Mouse (Mus musculus) liver, embryonic 11.5 days (tissue): ENCODE measurements at regions not wholly inside any gene's neighbourhood (a gene's known extent, or its start where the extent isn't known, plus 50 kb on each side); places are given as distances from the start of the nearest gene placed in this dataset.
"Not testable (repeated sequence)": the region's sequence is repeated elsewhere in the genome, so short reads cannot be mapped to it uniquely, and the experiment has no call there.

Experiments used
- ATAC-seq: fragments of 200-750 bp; cut with Nextera tagmentation; replicated peaks from 2 replicates; pipeline ENCODE4 v1.8.0; 2017; ENCODE audit warnings: moderate number of reproducible peaks, mild to moderate bottlenecking, moderate TSS enrichment, moderate library complexity; ENCODE audit not compliant: low FRiP score
- DNase-seq: peaks from one replicate; pipeline ENCODE4 v3.0.0-alpha.2; 2017; ENCODE audit warnings: low spot score
- H3K27ac ChIP-seq: fragments of 300-500 bp; sonication (generic); 2 replicates; pipeline ENCODE4 v1.5.1; 2014; ENCODE audit warnings: mild to moderate bottlenecking, low read depth, low read length, control low read depth
- H3K27me3 ChIP-seq: fragments of 300-500 bp; sonication (generic); replicated peaks from 2 replicates; pipeline ENCODE4 v1.6.1; 2014; ENCODE audit warnings: low read length, mixed read lengths; ENCODE audit not compliant: control insufficient read depth, insufficient read depth
- H3K36me3 ChIP-seq: fragments of 300-500 bp; sonication (generic); 2 replicates; pipeline ENCODE4 v1.6.1; 2014; ENCODE audit warnings: mild to moderate bottlenecking, low read length, moderate library complexity, mixed read lengths; ENCODE audit not compliant: control insufficient read depth, insufficient read depth
- H3K4me1 ChIP-seq: fragments of 300-500 bp; sonication (generic); replicated peaks from 2 replicates; pipeline ENCODE4 v1.6.1; 2014; ENCODE audit warnings: low read length, mixed read lengths; ENCODE audit not compliant: control insufficient read depth, insufficient read depth
- H3K4me2 ChIP-seq: fragments of 300-500 bp; sonication (generic); 2 replicates; pipeline ENCODE4 v1.6.1; 2014; ENCODE audit warnings: mild to moderate bottlenecking, control low read depth, moderate library complexity
- H3K4me3 ChIP-seq: fragments of 300-500 bp; sonication (generic); 2 replicates; pipeline ENCODE4 v1.5.1; 2014; ENCODE audit warnings: low read depth, low read length, control low read depth
- H3K9ac ChIP-seq: fragments of 300-500 bp; sonication (generic); 2 replicates; pipeline ENCODE4 v1.6.1; 2014; ENCODE audit warnings: low read depth, low read length, control low read depth
- H3K9me3 ChIP-seq: fragments of 300-500 bp; sonication (generic); 2 replicates; pipeline ENCODE4 v1.6.1; 2016; ENCODE audit warnings: low read length, inconsistent platforms, mixed read lengths; ENCODE audit not compliant: control insufficient read depth
- WGBS: fragments of 180-500 bp; shearing (Covaris S2); extraction: QIAGEN DNeasy Blood & Tissue Kit; methylation state at CpG from one replicate; pipeline ENCODE4 v1.1.7; 2014; 5-methylcytosine and 5-hydroxymethylcytosine counted together

- Histone ChIP-seq H3K27me3 (no peaks in the 10 kb centered on the region; the same call in 1 of the 2 replicates), H3K4me3 (no peak overlapping the region), H3K9ac (no peak overlapping the region), H3K4me1 (no peaks in the 10 kb centered on the region), H3K27ac (no peak overlapping the region), H3K36me3 (no peaks in the 10 kb centered on the region), H3K4me2 (no peak overlapping the region), H3K9me3 (no peaks in the 10 kb centered on the region)
- DNase-seq (no peak), ATAC-seq (no peak)
- 35% methylated on average over 13 of the region's 13 CpGs for WGBS
These were observed 275.0 kb downstream of the Setd4 start for GRCm38 (mm10) chr16:93328680-93329395.

GRCm38 (mm10) chr16:93324911-93325310 lies 279.0 kb downstream of the Setd4 start:
- WGBS, result 76% methylated on average over 5 of the region's 5 CpGs

GRCm38 (mm10) chr16:93323172-93323571 lies 280.7 kb downstream of the Setd4 start:
- no peak overlapping the region for H3K4me3 ChIP-seq
- H3K4me1 ChIP-seq, result no peaks in the 10 kb centered on the region
- no peak overlapping the region for H3K9ac ChIP-seq
- no peak for DNase-seq
- H3K27me3 ChIP-seq, result no peaks in the 10 kb centered on the region
- no peak overlapping the region for H3K27ac ChIP-seq
- no peaks in the 10 kb centered on the region for H3K36me3 ChIP-seq
- ATAC-seq, result no peak
- H3K4me2 ChIP-seq, result no peak overlapping the region
- WGBS, result 76% methylated on average over 5 of the region's 5 CpGs
- H3K9me3 ChIP-seq, result no peaks in the 10 kb centered on the region

More at GRCm38 (mm10) chr16:93324911-93325310, 279.0 kb downstream of the Setd4 start:
- Histone ChIP-seq H3K9me3 (no peaks in the 10 kb centered on the region), H3K4me2 (no peak overlapping the region), H3K36me3 (no peaks in the 10 kb centered on the region), H3K4me3 (no peak overlapping the region), H3K4me1 (no peaks in the 10 kb centered on the region), H3K27ac (no peak overlapping the region), H3K27me3 (no peaks in the 10 kb centered on the region; the same call in 1 of the 2 replicates), H3K9ac (no peak overlapping the region)
- ATAC-seq (no peak), DNase-seq (no peak)

GRCm38 (mm10) chr16:93319581-93319980 lies 284.3 kb downstream of the Setd4 start:
- Histone ChIP-seq H3K27me3 (no peaks in the 10 kb centered on the region), H3K4me2 (no peak overlapping the region), H3K4me3 (no peak overlapping the region), H3K36me3 (no peaks in the 10 kb centered on the region), H3K9me3 (no peaks in the 10 kb centered on the region), H3K4me1 (no peaks in the 10 kb centered on the region), H3K9ac (no peak overlapping the region), H3K27ac (no peak overlapping the region)
- WGBS, result 81% methylated on average over 5 of the region's 5 CpGs
- ATAC-seq (no peak), DNase-seq (no peak)

- H3K27me3 ChIP-seq, result no peaks in the 10 kb centered on the region; the same call in 1 of the 2 replicates
- H3K27ac ChIP-seq, result no peak overlapping the region
- no peaks in the 10 kb centered on the region for H3K36me3 ChIP-seq
- DNase-seq, result no peak
- ATAC-seq, result no peak
- 74% methylated on average over 12 of the region's 12 CpGs for whole genome bisulfite sequencing
- H3K4me1 ChIP-seq, result no peaks in the 10 kb centered on the region
- H3K4me3 ChIP-seq, result no peak overlapping the region
- no peak overlapping the region for H3K4me2 ChIP-seq
- H3K9me3 ChIP-seq, result no peaks in the 10 kb centered on the region
- no peak overlapping the region for H3K9ac ChIP-seq
These were observed 292.2 kb downstream of the Setd4 start for GRCm38 (mm10) chr16:93311644-93312043.

GRCm38 (mm10) chr16:93308666-93309360 lies 295.1 kb downstream of the Setd4 start:
- Histone ChIP-seq H3K4me1 (no peaks in the 10 kb centered on the region), H3K36me3 (no peaks in the 10 kb centered on the region), H3K4me3 (no peak overlapping the region), H3K27me3 (no peaks in the 10 kb centered on the region), H3K9ac (no peak overlapping the region), H3K9me3 (no peaks in the 10 kb centered on the region), H3K27ac (no peak overlapping the region), H3K4me2 (no peak overlapping the region)
- ATAC-seq (no peak), DNase-seq (no peak)
- WGBS, result 86% methylated on average over 2 of the region's 2 CpGs

- no peaks in the 10 kb centered on the region for H3K27me3 ChIP-seq
- H3K4me2 ChIP-seq, result no peak overlapping the region
- no peak overlapping the region for H3K9ac ChIP-seq
- DNase-seq, result no peak
- no peak overlapping the region for H3K27ac ChIP-seq
- H3K4me1 ChIP-seq, result no peaks in the 10 kb centered on the region
- no peak overlapping the region for H3K4me3 ChIP-seq
- H3K36me3 ChIP-seq, result no peaks in the 10 kb centered on the region
- no peaks in the 10 kb centered on the region for H3K9me3 ChIP-seq
- ATAC-seq, result no peak
- WGBS, result 88% methylated on average over 18 of the region's 18 CpGs
These were observed 296.9 kb downstream of the Setd4 start for GRCm38 (mm10) chr16:93306951-93307350.

GRCm38 (mm10) chr16:93306140-93306539 lies 297.7 kb downstream of the Setd4 start:
- WGBS, result 76% methylated on average over 7 of the region's 7 CpGs
- H3K27ac ChIP-seq, ATAC-seq, H3K9me3 ChIP-seq, DNase-seq, H3K4me3 ChIP-seq, H3K4me2 ChIP-seq, H3K4me1 ChIP-seq, H3K27me3 ChIP-seq, H3K36me3 ChIP-seq, H3K9ac ChIP-seq: not testable (repeated sequence)

GRCm38 (mm10) chr16:93294430-93294829 lies 309.4 kb downstream of the Setd4 start:
- Histone ChIP-seq H3K27me3 (peaks cover 4% of the 10 kb centered on the region; the same call in 1 of the 2 replicates), H3K4me1 (no peaks in the 10 kb centered on the region), H3K9me3 (no peaks in the 10 kb centered on the region), H3K4me2 (no peak overlapping the region), H3K36me3 (no peaks in the 10 kb centered on the region), H3K9ac (no peak overlapping the region), H3K27ac (no peak overlapping the region), H3K4me3 (no peak overlapping the region)
- 20% methylated on average over 4 of the region's 5 CpGs for WGBS
- ATAC-seq (no peak), DNase-seq (no peak)
